Mouse (Mus musculus): ENCODE results near the gene Cstb. TPM values are rescaled to one million over a fixed set of nuclear protein-coding genes. Genes with fewer than 3 reads are reported as not detected.

The Cstb gene
- polyA plus RNA-seq, 1 experiment from 2014 or later: 418 TPM

DNA sequence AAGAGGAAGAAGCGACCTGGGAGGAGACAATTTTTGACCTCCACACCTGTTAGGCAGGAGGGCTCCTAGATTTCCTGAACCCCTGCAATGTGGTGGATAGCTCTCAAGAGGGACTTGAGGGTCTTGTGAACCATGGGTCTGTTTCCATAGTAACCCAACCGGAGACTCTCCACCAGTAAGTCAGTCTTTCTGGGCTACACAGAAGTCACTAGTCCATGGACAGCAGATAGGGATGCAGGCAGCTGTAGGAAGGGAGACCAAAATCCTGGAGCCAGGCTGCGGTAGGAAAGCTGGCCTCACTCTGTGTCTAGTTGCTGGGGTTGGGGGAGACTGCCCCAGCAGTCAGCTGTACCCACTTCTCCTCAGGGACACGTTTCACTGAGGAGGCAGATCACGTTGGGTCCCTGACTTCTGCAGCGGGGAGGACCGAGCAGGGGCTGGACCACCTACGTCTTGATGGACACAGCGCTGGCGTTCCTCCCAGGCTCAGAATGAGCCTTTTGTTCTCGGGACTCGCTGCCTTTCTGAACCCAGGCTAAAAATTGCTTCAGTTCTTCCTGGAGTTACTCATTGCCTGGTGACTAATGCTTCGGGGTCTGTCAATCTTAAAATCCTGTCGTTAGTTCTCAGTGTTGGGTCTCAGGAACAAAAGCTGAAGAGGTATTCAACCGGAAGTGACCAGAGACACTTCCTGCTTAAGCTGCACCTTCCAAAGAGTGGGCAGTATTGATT lies 45.3 kb downstream of the Cstb start:
- in situ Hi-C loops (cut with MboI; ENCODE audit: low pct_unique_long_range_greater_than_20kb): no loop called here
- ATAC-seq (peak; percentile 59), DNase-seq (ENCODE audit: low read depth, low spot score) (no peak)
- TF ChIP-seq CTCF (IDR thresholded peaks at IDR 0.05): no peak
- no peaks in the 10 kb centered on the region for H3K27me3 ChIP-seq
- POLR2A ChIA-PET: no interaction called here
- CTCF ChIA-PET: interaction anchor here (1.1 kb wide), 1 partner anchor 9 kb away, joined by 3 read pairs; no protein-coding TSS in a partner anchor

DNA sequence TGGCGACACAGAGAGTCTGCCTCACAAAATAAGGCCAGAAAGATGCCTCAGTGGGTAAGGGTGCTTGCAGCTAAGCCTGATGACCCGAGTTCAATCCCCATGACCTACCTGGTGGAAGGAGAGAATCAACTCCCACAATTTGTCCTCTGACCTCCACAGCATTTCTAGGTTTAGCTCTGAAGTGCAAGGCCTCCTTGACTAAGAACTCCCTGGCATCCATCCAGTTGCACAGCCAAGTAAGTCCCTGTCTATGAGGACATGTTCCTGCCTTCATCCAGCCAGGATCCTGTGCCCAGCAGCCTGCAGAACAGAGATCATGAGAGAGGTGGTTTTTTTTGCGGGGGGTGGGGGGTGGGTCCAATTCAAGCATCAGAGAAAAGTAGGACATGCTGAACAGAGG lies 46.6 kb downstream of the Cstb start:
- ChIA-PET POLR2A (no interaction called here), CTCF (no interaction called here)
- H3K27me3 ChIP-seq: no peaks in the 10 kb centered on the region
- ATAC-seq (no peak), DNase-seq (ENCODE audit: low read depth, low spot score) (no peak)
- in situ Hi-C loops (cut with MboI; ENCODE audit: low pct_unique_long_range_greater_than_20kb): no loop called here
- TF ChIP-seq CTCF (IDR thresholded peaks at IDR 0.05): no peak

DNA sequence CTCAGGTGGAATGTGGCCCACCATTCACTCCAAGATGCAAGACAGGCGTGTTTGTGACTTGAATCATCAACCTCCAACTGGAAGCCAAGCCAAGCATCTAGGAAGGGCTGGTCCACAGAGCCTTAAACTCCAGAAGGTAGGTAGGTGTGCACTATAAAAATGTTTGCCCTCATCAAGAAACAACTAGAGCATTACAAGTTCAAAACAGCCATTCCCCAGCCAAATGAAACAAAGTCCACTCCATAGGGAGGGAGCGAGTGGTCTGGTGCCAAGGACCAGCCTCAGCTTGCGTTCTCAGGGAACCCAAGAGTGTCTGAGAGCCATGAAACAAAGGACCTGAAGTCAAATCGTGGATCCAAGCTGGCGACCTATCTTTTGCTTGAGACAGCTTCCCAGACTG lies 48.0 kb downstream of the Cstb start:
- CTCF ChIA-PET: interaction anchor here (0.9 kb wide), 1 partner anchor 10 kb away, joined by 3 read pairs; no protein-coding TSS in a partner anchor
- POLR2A ChIA-PET: no interaction called here
- no peaks in the 10 kb centered on the region for H3K27me3 ChIP-seq
- no peak for ATAC-seq
- in situ Hi-C loops (cut with MboI; ENCODE audit: low pct_unique_long_range_greater_than_20kb): no loop called here
- DNase-seq (ENCODE audit: low read depth, low spot score): no peak
- no peak for TF ChIP-seq CTCF (IDR thresholded peaks at IDR 0.05)

DNA sequence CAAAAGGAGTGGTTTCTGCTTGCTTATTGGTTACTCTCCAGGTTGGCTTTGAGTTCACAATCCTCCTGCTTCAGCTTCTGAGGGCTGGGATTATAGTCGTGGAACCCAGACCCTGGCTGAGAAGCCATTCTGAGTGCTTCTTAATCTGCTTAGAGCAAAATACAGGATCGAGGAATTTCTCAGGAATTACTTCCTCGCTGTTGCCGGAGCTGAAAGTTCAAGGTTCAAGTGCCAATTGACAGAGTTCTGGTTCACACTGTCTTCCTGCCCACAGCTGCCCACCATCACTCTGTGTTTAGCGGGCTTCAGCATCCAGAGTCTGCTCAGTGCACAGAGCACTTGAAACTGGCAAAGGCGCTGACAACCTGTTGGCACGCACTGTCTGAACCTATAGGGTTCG lies 49.3 kb downstream of the Cstb start:
- no peak for TF ChIP-seq CTCF (IDR thresholded peaks at IDR 0.05)
- CTCF ChIA-PET: no interaction called here
- POLR2A ChIA-PET: interaction anchor here (0.5 to 0.7 kb wide), 2 partner anchors 139 to 617 kb away, joined by 3 to 5 read pairs; no protein-coding TSS in a partner anchor
- in situ Hi-C loops (cut with MboI; ENCODE audit: low pct_unique_long_range_greater_than_20kb): no loop called here
- H3K27me3 ChIP-seq: no peaks in the 10 kb centered on the region
- DNase-seq (ENCODE audit: low read depth, low spot score): no peak
- no peak for ATAC-seq

DNA sequence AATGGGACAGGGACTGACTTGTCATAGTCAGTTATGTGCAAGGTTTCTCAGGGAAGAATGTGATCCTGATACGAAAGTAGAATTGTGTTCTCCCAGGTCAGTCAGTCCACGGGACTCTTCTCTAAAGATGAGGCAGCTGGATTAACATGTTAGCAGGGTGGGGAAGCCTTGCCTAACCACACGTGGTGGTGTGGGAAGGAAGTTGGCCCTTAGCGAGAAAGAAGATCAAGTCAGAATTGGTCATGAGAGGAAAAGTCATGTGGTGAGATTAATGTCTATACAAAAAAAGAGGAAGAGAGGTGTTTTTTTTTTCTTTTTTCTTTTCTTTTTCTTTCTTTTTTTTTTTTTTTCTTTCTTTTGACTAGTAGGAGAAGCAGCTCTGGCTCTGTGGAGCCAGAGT lies 51.4 kb downstream of the Cstb start:
- no peak for ATAC-seq
- DNase-seq (ENCODE audit: low read depth, low spot score): no peak
- in situ Hi-C loops (cut with MboI; ENCODE audit: low pct_unique_long_range_greater_than_20kb): no loop called here
- ChIA-PET CTCF (interaction anchor here (0.8 kb wide), 1 partner anchor 12 kb away, joined by 3 read pairs; the partner anchor contains the start of gene Pdxk), POLR2A (no interaction called here)
- no peaks in the 10 kb centered on the region for H3K27me3 ChIP-seq
- TF ChIP-seq CTCF (IDR thresholded peaks at IDR 0.05): no peak

Other genes with a start within 250 kb of the Cstb start
- 19.7 TPM for gene Pwp2, start 240.5 kb upstream of the Cstb start, polyA plus RNA-seq (2021)
- gene Trappc10, start 181.0 kb upstream of the Cstb start, polyA plus RNA-seq (2021): 40.0 TPM
- gene Agpat3, start 73.2 kb upstream of the Cstb start, polyA plus RNA-seq (2021): 98.9 TPM
- 297 TPM for gene Rrp1, start 12.6 kb upstream of the Cstb start, polyA plus RNA-seq (2021)
- gene Pdxk, start 39.3 kb downstream of the Cstb start, polyA plus RNA-seq (2021): 24.8 TPM
- gene Olfr1358, start 91.8 kb downstream of the Cstb start, polyA plus RNA-seq (2021): not detected
- gene Ilvbl, start 148.7 kb downstream of the Cstb start, polyA plus RNA-seq (2021): 132 TPM
- 46.6 TPM for gene Syde1, start 166.3 kb downstream of the Cstb start, polyA plus RNA-seq (2021)
- not detected for gene Olfr1357, start 192.4 kb downstream of the Cstb start, polyA plus RNA-seq (2021)